Mouse (Mus musculus) olfactory bulb, adult 2 months (tissue): ENCODE results near the gene Ltb.

Experiments used
- CTCF ChIP-seq: fragments of 200-500 bp; IDR thresholded peaks from 2 replicates; pipeline ENCODE4 v1.5.1; 2012; ENCODE audit warnings: low read depth, mild to moderate bottlenecking, low read length, moderate library complexity; ENCODE audit not compliant: insufficient read depth
- POLR2A ChIP-seq: fragments of 200-500 bp; IDR thresholded peaks from 2 replicates; pipeline ENCODE4 v1.6.1; 2012; ENCODE audit warnings: mild to moderate bottlenecking, low read depth, low read length, moderate library complexity; ENCODE audit not compliant: insufficient read depth

- TF ChIP-seq CTCF: no peak
- no peak for TF ChIP-seq POLR2A
These were observed 30.4 kb downstream of the Ltb start for GRCm38 (mm10) chr17:35224641-35225040.
